Mouse (Mus musculus): ENCODE data around the gene Vmn1r1. TPM values are rescaled to one million over a fixed set of nuclear protein-coding genes. Genes with fewer than 3 reads are reported as not detected.
A peak's percentile ranks its signal among the peaks of the same experiment; 100 is the strongest.
"Not testable (repeated sequence)": the region's sequence is repeated elsewhere in the genome, so short reads cannot be mapped to it uniquely, and the experiment has no call there.

Vmn1r1 gene
- total RNA-seq (2021), result not detected
- long read RNA-seq, experiment 1, result 0 reads
- long read RNA-seq, experiment 2, result 0 reads

GRCm38 (mm10) chr1:182164386-182164785, at the start of gene Vmn1r1:
Gene Vmn1r1, minus strand, starts transcription at chr1:182164486.
- no peak for DNase-seq

- no peak for DNase-seq
Observed at GRCm38 (mm10) chr1:182210322-182210721, 46.0 kb upstream of the Vmn1r1 start.

DNA sequence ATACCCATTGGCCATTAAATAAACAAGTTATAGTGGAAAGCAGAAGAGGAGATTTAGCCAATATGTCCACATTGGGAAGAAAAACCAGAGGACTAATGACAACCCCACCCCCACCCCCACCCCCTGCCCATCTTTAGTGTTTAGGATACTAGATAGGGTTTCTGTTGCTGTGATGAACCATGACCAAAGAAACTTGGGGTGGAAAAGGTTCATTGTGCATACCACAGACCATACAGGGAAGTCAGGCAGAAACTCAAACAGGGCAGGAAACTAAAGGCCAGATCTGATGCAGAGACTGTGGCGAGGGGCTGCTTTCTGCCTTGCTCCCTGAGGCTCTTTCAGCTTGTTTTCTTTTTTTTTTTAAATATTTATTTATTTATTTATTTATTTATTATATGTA, 28.3 kb upstream of the Vmn1r1 start:
- no peak for DNase-seq

DNA sequence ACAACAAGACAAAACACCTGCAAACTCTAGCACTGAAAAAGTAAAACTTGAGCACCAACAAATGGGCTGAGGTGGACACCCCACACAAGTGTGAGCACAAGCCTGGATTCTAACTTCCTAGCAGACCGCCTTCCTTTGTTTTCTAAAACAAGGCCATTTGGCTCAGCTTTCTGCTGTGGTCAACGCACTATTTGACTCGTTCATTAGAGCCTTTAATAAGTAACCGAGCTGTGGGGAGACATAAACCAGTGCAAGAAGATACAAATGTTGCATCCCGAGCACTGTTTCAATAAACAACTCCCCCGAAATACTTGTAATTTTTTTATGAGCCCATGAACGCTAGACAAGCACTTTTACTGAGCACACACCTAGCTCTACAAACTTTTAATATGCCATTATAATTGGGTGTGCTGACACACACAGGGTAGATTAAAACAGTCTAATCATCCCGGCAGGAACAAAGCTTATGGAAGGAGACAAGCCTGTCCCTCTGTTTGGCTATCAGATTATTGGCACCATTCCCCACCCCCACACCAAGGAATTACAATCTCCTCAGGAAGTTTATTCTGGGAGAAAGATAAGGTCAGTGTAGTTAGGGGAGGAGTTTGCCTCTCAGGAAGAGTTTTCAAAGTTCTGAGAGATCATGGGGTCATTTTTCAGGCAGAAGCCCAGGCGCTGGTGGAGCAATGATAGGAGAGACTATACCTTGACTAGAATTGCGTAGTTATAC, 27.7 kb upstream of the Vmn1r1 start:
- DNase-seq, result peak; percentile 10

- no peak for DNase-seq
Observed at GRCm38 (mm10) chr1:182191181-182191580, 26.9 kb upstream of the Vmn1r1 start.

DNA sequence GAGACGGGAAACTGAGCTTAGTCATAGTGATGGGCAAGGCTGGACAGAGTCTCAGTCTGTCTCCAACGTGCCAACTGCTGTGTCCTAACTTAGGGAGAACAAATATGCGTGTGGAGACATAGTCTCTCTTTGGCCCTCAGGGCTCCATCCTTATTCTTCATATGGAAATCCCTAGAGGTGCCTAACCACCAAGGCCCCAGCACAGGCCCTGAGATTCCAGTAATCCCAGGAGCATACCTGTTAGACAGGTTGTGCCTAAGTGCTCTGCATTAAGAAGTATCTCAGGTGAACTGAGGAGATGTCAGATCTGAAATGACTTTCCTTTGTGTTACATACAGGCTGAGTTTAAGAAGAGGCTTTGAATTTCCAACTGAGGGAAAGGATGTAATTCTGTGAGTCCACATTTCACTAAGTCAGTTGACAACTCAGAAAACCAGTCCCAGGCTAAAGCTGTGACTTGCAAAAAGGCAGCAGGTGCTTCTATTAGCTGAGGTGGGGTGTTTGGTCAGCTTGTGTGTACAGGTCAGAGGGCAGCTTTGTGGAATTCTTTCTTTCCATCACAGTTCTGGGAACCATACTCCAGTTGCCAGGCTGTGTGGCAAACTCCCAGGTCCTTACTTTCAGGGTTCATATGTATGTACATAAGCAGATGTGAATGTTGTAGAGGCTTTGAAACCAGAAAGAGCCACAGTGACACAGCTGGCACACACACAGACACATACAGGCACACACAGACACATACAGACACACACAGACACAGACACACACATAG, 25.6 kb upstream of the Vmn1r1 start:
- DNase-seq, result no peak

- DNase-seq, result not testable (repeated sequence)
Observed at GRCm38 (mm10) chr1:182182449-182182848, 18.2 kb upstream of the Vmn1r1 start.

GRCm38 (mm10) chr1:182181456-182182305, 17.4 kb upstream of the Vmn1r1 start:
- no peak for DNase-seq

- DNase-seq, result not testable (repeated sequence)
Observed at GRCm38 (mm10) chr1:182176985-182177384, 12.7 kb upstream of the Vmn1r1 start.

DNA sequence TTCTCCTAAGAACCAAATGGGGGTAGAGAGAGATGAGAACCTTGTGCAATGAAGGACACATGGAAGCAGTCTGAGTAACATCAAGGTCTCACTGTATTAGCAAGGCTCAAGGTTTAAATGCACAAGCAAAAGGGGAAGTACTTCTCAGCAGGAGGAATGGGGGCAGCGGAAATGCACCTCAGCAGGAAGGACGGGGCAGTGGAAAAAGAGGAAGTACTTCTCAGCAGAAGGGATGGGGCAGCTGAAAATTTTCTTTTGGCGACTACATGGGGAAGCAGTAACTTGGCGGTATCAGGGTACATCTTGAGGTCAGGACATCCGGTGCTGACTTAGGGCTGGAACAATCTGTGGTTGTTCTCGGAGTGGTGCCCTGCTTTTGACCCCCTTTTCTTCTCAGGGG, 5.9 kb upstream of the Vmn1r1 start:
- DNase-seq, result not testable (repeated sequence)

DNA sequence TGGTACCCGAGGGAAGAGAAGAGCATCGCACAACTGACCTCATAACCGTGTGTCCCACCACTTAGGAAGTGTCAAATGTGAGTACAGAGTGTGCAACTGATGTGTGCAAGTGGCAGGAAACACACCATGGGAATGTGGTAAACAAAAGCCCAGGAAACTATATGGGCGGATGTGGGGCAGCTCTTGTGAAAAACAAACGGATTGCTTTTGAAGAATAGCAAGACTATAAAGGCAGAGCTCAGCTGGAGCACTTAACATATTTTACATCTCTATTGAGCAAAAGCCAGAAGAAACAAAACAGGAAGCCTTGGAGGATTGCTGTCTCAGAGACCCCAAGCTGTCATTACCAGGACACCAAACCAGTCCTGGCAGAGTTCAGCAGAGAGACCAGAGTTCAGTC, 1.3 kb downstream of the Vmn1r1 start:
- no peak for DNase-seq

GRCm38 (mm10) chr1:182159575-182159974, 4.7 kb downstream of the Vmn1r1 start:
- DNase-seq, result no peak

GRCm38 (mm10) chr1:182157734-182158133, 6.6 kb downstream of the Vmn1r1 start:
- no peak for DNase-seq

- DNase-seq, result no peak
Observed at GRCm38 (mm10) chr1:182149966-182150365, 14.3 kb downstream of the Vmn1r1 start.

GRCm38 (mm10) chr1:182148864-182149514, 15.3 kb downstream of the Vmn1r1 start:
- no peak for DNase-seq

- no peak for DNase-seq
Observed at GRCm38 (mm10) chr1:182145546-182145945, 18.7 kb downstream of the Vmn1r1 start.

GRCm38 (mm10) chr1:182143288-182143687, 21.0 kb downstream of the Vmn1r1 start:
- no peak for DNase-seq

DNA sequence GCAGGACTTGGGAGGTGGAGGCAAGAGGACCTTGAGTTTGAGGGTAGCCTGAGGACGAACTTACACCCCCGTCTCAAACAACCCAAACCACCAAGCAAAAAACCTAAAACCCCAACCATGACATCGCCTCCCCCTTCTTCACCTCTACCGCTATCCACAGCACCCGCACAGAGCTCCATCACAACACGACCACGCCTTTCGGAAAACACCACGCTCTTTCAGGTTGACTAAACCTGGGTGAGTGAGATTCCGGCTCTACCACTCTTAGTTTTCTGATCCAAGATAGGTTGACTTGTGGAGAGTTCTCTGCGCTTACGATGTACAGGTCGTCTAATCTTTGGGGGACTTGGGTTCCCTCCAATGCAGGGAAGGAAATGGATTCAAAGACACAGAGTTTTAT, 21.6 kb downstream of the Vmn1r1 start:
- DNase-seq, result no peak

- DNase-seq, result peak; percentile 90
Observed at GRCm38 (mm10) chr1:182140370-182140769, 23.9 kb downstream of the Vmn1r1 start.

DNA sequence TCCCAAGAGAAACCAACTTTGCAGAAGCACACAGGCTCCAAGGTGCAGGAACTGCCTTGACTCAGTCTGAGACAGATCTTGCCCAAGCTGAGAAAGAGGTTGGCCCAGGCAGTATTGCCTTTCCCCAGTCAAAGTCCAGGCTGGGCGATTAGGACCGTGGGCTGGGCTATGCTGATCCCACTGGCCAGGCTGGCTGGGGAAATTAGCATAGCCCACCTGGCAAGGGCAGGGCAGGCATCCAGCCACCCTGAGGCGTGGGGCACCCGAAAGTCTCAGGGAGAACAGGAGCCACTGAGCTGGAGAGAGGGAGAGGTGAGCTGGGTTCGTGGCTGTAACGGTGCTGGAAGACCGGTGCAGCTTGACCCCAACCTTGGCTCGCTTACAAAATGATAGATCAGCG, 24.3 kb downstream of the Vmn1r1 start:
- no peak for DNase-seq

DNA sequence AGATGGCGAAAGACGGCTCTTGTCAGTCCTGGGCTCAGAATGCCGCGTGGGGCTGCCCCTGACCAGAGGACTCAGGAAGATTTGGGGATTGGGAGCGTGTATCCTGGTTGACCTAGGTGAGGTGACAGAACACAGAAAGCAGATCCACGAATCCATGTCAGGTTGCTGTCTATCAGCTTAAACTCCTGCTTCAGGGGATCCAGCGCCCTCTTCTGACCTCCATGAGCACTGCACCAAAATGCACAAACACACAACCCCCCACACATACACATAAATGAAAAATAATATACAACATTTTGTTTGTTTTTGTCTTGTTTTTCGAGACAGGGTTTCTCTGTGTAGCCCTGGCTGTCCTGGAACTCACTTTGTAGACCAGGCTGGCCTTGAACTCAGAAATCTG, 26.1 kb downstream of the Vmn1r1 start:
- DNase-seq, result no peak

Data from adrenal gland, postnatal 10 days (tissue).